In the genomic region with DNA sequence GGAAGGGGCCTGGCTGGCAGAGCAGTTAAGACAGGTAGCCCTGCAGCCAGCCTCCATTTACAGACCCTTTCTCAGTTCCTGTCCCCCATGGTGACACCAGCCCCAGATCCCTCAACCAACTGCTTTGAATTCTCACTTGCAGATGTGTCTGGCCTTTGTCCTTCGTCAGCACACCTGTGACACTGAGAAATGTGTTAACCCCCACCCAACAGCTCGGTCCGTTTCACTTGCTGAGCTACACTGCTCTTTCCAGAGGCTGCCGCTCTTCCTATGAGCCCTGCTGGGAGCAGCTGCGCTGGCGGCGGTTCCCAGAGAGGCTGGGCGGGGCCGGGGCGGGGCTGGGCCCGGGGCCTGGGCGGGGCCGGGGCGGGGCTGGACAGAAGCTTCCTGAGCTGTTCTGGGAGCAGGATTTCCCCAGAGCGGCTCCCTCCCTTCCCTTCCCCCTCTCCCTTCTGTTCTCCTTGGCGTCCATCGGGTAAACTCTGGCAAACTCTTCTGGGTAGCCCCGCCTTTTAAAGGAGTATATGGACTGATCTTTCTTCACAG, we compare ENCODE assay signal across 8 mouse cellular contexts.
A peak's percentile ranks its signal among the peaks of the same experiment; 100 is the strongest.
DNase-seq lines count a peak whose midpoint lies in the region; ATAC-seq and TF ChIP-seq lines count a peak whose summit lies in the region.

No protein-coding gene starts in this region.

- H3K4me3 ChIP-seq in hindbrain, embryonic 13.5 days: peak overlapping the region; percentile 27
- H3K4me3 ChIP-seq in limb, embryonic 11.5 days (ENCODE audit: low read depth, low read length): peak overlapping the region; percentile 14
- peak overlapping the region; percentile 45 for H3K4me3 ChIP-seq in midbrain, embryonic 10.5 days
- H3K4me3 ChIP-seq in spleen, adult 2 months (ENCODE audit: extremely low read depth, insufficient read depth, insufficient read length): peak overlapping the region; percentile 31; the same call in 1 of the 2 replicates

- no peaks in the 10 kb centered on the region for H3K9me3 ChIP-seq in hindbrain, embryonic 13.5 days
- H3K9me3 ChIP-seq in limb, embryonic 11.5 days (ENCODE audit: control insufficient read depth, low read length): no peaks in the 10 kb centered on the region
- H3K9me3 ChIP-seq in midbrain, embryonic 10.5 days (replicated peaks): no peaks in the 10 kb centered on the region

- TF ChIP-seq CTCF in spleen, adult 2 months (IDR thresholded peaks at IDR 0.05; ENCODE audit: extremely low read depth, insufficient read depth, insufficient read length, insufficient replicate concordance): no peak

- peak; percentile 79 for ATAC-seq in hindbrain, embryonic 13.5 days (ENCODE audit: low FRiP score)
- ATAC-seq in limb, embryonic 11.5 days (ENCODE audit: insufficient number of reproducible peaks, low FRiP score, low TSS enrichment, low read depth): peak; percentile 89

- H3K27ac ChIP-seq in hindbrain, embryonic 13.5 days: peak overlapping the region; percentile 92
- H3K27ac ChIP-seq in limb, embryonic 11.5 days (replicated peaks; ENCODE audit: low read depth, low read length): peak overlapping the region; percentile 84
- H3K27ac ChIP-seq in midbrain, embryonic 10.5 days (replicated peaks): peak overlapping the region; percentile 93
- peak overlapping the region; percentile 68; the same call in 1 of the 2 replicates for H3K27ac ChIP-seq in spleen, adult 2 months (ENCODE audit: insufficient read depth, low read length)

- H3K9ac ChIP-seq in hindbrain, embryonic 13.5 days: peak overlapping the region; percentile 55
- peak overlapping the region; percentile 43 for H3K9ac ChIP-seq in limb, embryonic 11.5 days (ENCODE audit: low read length)

- peaks cover 66% of the 10 kb centered on the region for H3K4me1 ChIP-seq in hindbrain, embryonic 13.5 days (replicated peaks)
- H3K4me1 ChIP-seq in limb, embryonic 11.5 days (ENCODE audit: control insufficient read depth, insufficient read depth, low read length): peaks cover 23% of the 10 kb centered on the region
- H3K4me1 ChIP-seq in midbrain, embryonic 10.5 days: peaks cover 68% of the 10 kb centered on the region
- peaks cover 9% of the 10 kb centered on the region for H3K4me1 ChIP-seq in spleen, adult 2 months (ENCODE audit: control insufficient read depth, insufficient read depth, insufficient read length)

- H3K4me2 ChIP-seq in hindbrain, embryonic 13.5 days: peak overlapping the region; percentile 54
- peak overlapping the region; percentile 56 for H3K4me2 ChIP-seq in limb, embryonic 11.5 days (ENCODE audit: low read depth, severe bottlenecking)

- no peaks in the 10 kb centered on the region for H3K27me3 ChIP-seq in hindbrain, embryonic 13.5 days
- H3K27me3 ChIP-seq in limb, embryonic 11.5 days (ENCODE audit: control insufficient read depth, insufficient read depth, low read length): no peaks in the 10 kb centered on the region
- no peaks in the 10 kb centered on the region for H3K27me3 ChIP-seq in midbrain, embryonic 10.5 days (ENCODE audit: low read depth, poor library complexity, severe bottlenecking)
- no peaks in the 10 kb centered on the region for H3K27me3 ChIP-seq in spleen, adult 2 months (ENCODE audit: control insufficient read depth, insufficient read depth, low read length)

- under 1% methylated on average over 18 of the region's 18 CpGs for WGBS in hindbrain, embryonic 13.5 days
- WGBS in limb, embryonic 11.5 days: 1% methylated on average over 18 of the region's 18 CpGs
- 2% methylated on average over 18 of the region's 18 CpGs for whole genome bisulfite sequencing in midbrain, embryonic 10.5 days
- WGBS in spleen, adult 2 months: 2% methylated on average over 18 of the region's 18 CpGs

- TF ChIP-seq POLR2A in spleen, adult 2 months (IDR thresholded peaks at IDR 0.05; ENCODE audit: low read depth, low read length): no peak

- no peaks in the 10 kb centered on the region for H3K36me3 ChIP-seq in hindbrain, embryonic 13.5 days
- no peaks in the 10 kb centered on the region for H3K36me3 ChIP-seq in limb, embryonic 11.5 days (ENCODE audit: control insufficient read depth, insufficient read depth, low read length)
- H3K36me3 ChIP-seq in midbrain, embryonic 10.5 days: peaks cover 19% of the 10 kb centered on the region
- H3K36me3 ChIP-seq in spleen, adult 2 months (ENCODE audit: control insufficient read depth, insufficient read depth, low read length): peaks cover 4% of the 10 kb centered on the region; the same call in 1 of the 2 replicates

- DNase-seq in left cerebral cortex, postnatal 10 days (ENCODE audit: extremely low spot score in 1 of 2, low spot score in 2 of 2): peak; percentile 74 to 87
- no peak for DNase-seq in left cerebral cortex, adult 11 months (ENCODE audit: low spot score)
- DNase-seq in cerebellum, postnatal 14 days: peak; percentile 83 to 85
- peak; percentile 83 for DNase-seq in gastrocnemius, adult 18-20 months (ENCODE audit: low spot score)
- peak; percentile 92 for DNase-seq in limb, embryonic 11.5 days (ENCODE audit: low spot score)
- peak; percentile 95 for DNase-seq in midbrain, embryonic 10.5 days (ENCODE audit: low spot score)
- DNase-seq in spleen, adult 2 months (ENCODE audit: low read depth in 1 of 2, low spot score in 2 of 2): peak in 1 of 2 experiments; percentile 18

- intact Hi-C loops in left cerebral cortex, postnatal 10 days (cut with DNase I): loop anchor here (5.0 to 10.0 kb wide), 3 partner anchors 74 to 797 kb away; partner anchors contain the start of genes Rpl14 and Trak1
